Mouse (Mus musculus): ENCODE measurements around the gene Gm49369.
A peak's percentile ranks its signal among the peaks of the same experiment; 100 is the strongest.
"Not testable (repeated sequence)": the region's sequence is repeated elsewhere in the genome, so short reads cannot be mapped to it uniquely, and the experiment has no call there.

Gm49369 gene

GRCm38 (mm10) chr7:142371768-142372661 is 10.5 kb downstream of the Gm49369 start:
- DNase-seq (ENCODE audit: low read depth, low spot score): no peak

GRCm38 (mm10) chr7:142371398-142371767 is 11.1 kb downstream of the Gm49369 start:
- DNase-seq (ENCODE audit: low read depth, low spot score): no peak

GRCm38 (mm10) chr7:142370937-142371336 is 11.5 kb downstream of the Gm49369 start:
- no peak for DNase-seq (ENCODE audit: low read depth, low spot score)

- no peak for DNase-seq (ENCODE audit: low read depth, low spot score)
These were observed 12.6 kb downstream of the Gm49369 start for GRCm38 (mm10) chr7:142369820-142370219.

DNA sequence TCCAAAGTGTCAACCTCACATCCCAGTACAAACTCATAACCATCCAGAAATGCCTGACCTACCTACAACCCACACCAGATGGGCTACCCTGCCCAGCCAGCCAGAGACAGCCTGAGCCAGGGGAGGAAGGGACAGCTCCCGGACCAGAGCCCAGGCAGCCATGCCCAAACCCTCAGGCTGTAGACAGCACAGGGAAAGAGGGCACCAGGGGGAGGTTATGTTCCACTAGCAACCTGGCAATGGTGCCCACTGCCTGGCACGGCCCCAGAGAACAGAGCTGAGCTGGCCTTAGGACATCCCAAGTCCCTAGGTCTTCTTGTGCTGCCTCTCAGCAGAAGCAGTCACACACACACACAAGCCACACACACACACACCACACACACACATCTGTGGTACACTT is 13.6 kb downstream of the Gm49369 start:
- DNase-seq (ENCODE audit: low read depth, low spot score): no peak

GRCm38 (mm10) chr7:142363107-142363506 is 19.4 kb downstream of the Gm49369 start:
- DNase-seq (ENCODE audit: low read depth, low spot score): no peak

DNA sequence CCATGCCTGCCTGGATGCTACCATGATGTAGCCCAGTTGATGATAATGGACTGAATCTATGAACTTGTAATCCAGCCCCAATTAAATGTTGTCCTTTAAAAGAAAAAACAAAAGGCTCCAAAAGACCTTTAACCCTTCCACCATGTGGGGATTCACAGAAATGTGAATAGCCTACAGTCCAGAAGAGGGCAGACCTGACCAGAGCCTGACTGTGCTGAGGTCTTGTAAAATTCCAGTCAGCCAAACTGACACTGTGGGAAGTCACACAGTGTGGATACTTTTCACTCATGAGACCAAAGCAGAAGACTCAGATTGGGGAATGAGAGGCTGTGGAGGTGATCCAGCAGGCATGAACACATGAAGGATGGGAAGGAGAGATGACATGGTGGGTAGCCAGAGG is 21.7 kb downstream of the Gm49369 start:
- no peak for DNase-seq (ENCODE audit: low read depth, low spot score)

DNA sequence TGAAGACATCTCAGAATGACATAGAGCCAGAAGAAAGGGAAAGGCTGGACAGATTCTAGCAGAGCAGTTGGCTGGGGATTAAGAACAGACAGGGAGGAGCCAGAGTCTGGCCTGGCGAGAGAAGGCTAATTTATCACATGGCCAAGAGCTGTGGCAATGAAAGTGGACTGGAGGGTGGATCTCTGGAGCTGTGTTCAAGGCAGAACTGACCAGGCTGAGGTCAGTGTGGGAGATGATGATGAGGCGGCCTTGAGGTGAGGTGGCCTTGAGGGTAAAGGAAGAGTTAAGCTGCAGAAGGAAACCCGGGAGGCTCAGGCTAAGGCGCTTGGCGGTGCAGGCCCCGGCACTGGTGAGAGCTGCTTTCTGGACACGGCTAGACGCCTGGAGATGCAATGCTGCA is 23.3 kb downstream of the Gm49369 start:
- no peak for DNase-seq (ENCODE audit: low read depth, low spot score)

GRCm38 (mm10) chr7:142357566-142357965 is 24.9 kb downstream of the Gm49369 start:
- no peak for DNase-seq (ENCODE audit: low read depth, low spot score)

DNA sequence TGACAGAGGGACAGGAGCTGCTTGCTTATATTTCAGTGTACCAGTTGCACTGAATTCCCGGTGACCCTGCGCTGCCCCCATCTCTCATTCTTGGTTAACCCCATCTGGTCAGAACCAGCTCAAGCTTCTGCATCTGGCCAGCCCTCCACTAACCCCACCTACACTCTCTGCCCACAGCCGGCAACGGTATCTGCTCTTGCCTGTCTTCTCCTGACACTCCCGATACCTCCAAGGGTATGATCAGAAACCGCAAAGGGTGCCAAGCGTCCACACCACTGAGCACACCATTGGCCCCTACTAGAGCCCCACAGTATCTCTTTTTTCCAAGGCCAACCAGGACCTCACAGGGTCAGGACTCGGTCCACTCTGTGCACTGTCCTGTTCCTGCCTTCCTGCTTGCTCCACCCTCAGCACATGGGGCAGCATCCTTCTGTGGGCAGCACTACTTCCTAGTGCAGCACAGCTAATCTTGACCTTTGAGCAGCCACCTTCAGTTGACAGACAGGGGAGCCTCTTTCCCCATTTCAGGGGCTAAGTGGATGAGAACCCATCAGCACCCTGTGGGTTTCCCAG is 27.7 kb downstream of the Gm49369 start:
- DNase-seq (ENCODE audit: low read depth, low spot score): no peak

GRCm38 (mm10) chr7:142353854-142354253 is 28.6 kb downstream of the Gm49369 start:
- DNase-seq (ENCODE audit: low read depth, low spot score): no peak

- no peak for DNase-seq (ENCODE audit: low read depth, low spot score)
These were observed 30.9 kb downstream of the Gm49369 start for GRCm38 (mm10) chr7:142351569-142351968.

- peak; percentile 39 for DNase-seq (ENCODE audit: low read depth, low spot score)
These were observed 33.0 kb downstream of the Gm49369 start for GRCm38 (mm10) chr7:142349308-142349961.

- DNase-seq (ENCODE audit: low read depth, low spot score): no peak
These were observed 34.9 kb downstream of the Gm49369 start for GRCm38 (mm10) chr7:142347542-142347941.

- no peak for DNase-seq (ENCODE audit: low read depth, low spot score)
These were observed 40.2 kb downstream of the Gm49369 start for GRCm38 (mm10) chr7:142342247-142342640.

GRCm38 (mm10) chr7:142341564-142342246 is 40.8 kb downstream of the Gm49369 start:
- no peak for DNase-seq (ENCODE audit: low read depth, low spot score)

- no peak for DNase-seq (ENCODE audit: low read depth, low spot score)
These were observed 42.0 kb downstream of the Gm49369 start for GRCm38 (mm10) chr7:142340269-142340970.

DNA sequence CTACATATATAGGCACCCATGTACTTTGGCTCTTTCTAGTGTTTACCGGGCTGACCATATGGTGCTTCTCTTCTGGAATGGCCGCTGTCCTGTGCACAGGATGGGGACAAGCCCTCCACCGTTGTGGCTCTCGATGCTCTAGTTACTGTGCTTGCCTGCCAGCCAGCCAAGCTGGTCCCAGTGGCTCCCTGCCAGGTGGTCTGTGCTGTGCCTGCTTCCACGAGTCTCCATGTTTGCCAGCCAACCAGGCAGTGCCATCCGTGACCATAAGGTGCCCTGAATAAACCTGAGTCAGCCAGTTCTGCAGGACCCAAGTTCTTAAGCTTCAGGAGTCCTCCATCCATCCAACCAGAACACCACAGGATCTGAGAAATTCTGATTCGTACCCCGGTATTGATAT is 47.3 kb downstream of the Gm49369 start:
- no peak for DNase-seq (ENCODE audit: low read depth, low spot score)

- DNase-seq (ENCODE audit: low read depth, low spot score): peak; percentile 54
These were observed 48.2 kb downstream of the Gm49369 start for GRCm38 (mm10) chr7:142334246-142334645.

DNA sequence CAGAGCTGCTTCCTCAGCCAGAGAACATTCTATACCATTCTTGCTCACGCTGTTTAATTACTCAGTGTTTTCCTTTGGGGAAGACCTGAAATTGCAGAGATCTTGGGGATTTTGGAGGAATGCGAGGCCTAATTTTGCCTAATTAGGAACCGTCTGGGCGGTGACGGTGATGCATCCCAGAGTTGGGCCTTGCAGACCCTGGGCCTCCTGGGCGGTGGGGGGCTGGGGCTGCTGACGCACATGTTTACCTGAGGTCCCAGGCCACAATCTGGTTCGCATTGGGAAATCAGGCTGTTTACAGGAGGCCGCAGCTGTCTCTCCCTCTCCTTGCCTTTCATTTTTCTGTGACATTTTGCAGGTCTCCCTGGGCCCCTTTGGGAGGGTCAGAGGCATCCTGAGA is 49.7 kb downstream of the Gm49369 start:
- DNase-seq (ENCODE audit: low read depth, low spot score): not testable (repeated sequence)

DNA sequence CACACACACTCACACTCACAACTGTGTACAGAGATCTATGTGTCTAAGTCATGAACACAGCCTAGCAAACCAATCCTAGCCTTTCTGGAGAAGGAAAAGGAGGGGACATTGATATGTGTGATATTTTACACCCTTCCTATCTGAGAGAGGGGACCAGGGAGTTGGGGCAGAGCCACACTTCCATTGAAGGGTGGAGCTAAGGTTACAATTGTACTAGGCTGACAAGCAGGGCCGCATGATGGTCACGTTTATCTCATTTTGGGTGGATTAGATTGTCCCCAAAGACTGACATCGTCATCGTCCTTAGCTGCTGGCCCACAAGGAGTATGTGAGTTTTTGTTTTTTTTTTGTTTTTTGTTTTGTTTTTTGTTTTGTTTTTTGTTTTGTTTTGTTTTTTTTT is 51.2 kb downstream of the Gm49369 start:
- DNase-seq (ENCODE audit: low read depth, low spot score): no peak

Data from brain, embryonic 18.5 days (tissue).